Mouse (Mus musculus) adrenal gland, adult 18-20 months (tissue): ENCODE results near the gene Krt88. TPM values are rescaled to one million over a fixed set of nuclear protein-coding genes. Genes with fewer than 3 reads are reported as not detected.

Experiments used
- DNase-seq, 2 experiments: peaks; one replicate each; pipeline ENCODE4 v3.0.0; 2021 to 2022; ENCODE audit warnings: low spot score in 2 of 2
- long read RNA-seq, 2 experiments: library from polyadenylated mRNA; stranded (forward); transcript quantifications; one replicate each; pipeline ENCODE4 v2.0.0; 2021
- total RNA-seq, 2 experiments: library from RNA; stranded (reverse); gene quantifications; 1 replicate in 1 of 2; 2 replicates in 1 of 2; pipeline ENCODE4 v1.2.3; 2021

Gene Krt88
- not detected for total RNA-seq
- long read RNA-seq, experiment 1: 0 reads
- long read RNA-seq, experiment 2: 0 reads

- no peak for DNase-seq
Measured at GRCm38 (mm10) chr15:101447444-101447843, at the start of gene Krt88. Gene Krt88 (plus strand): TSS chr15:101447744.

- no peak for DNase-seq
Measured at GRCm38 (mm10) chr15:101398269-101398668, 49.3 kb upstream of the Krt88 start.

- DNase-seq: no peak
Measured at GRCm38 (mm10) chr15:101410775-101411174, 36.8 kb upstream of the Krt88 start, which contains the start of gene Krt7. Gene Krt7 (plus strand): TSS chr15:101411043.

DNA sequence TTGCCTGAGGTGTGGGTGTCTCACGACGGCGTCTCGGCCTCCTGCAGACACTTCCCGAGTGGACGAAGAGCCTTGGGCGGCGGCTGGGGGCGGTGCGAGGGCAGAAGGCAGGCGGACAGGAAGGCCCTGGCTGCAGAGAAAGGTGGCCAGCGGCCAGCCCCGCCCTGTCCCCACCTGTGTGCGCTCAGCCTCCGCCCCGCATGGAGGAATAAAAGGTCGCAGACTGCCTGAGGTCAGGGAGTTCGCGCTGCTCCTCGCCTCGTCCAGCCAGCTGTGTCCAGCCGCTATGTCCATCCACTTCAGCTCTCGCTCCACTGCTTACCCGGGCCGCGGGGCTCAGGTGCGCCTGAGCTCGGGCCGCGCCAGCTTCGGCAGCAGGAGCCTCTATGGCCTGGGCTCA, 35.4 kb upstream of the Krt88 start:
- no peak for DNase-seq

- no peak for DNase-seq
Measured at GRCm38 (mm10) chr15:101413916-101414635, 33.5 kb upstream of the Krt88 start.

GRCm38 (mm10) chr15:101414807-101415565, 32.6 kb upstream of the Krt88 start:
- DNase-seq: no peak

- DNase-seq: no peak
Measured at GRCm38 (mm10) chr15:101418950-101419349, 28.6 kb upstream of the Krt88 start.

DNA sequence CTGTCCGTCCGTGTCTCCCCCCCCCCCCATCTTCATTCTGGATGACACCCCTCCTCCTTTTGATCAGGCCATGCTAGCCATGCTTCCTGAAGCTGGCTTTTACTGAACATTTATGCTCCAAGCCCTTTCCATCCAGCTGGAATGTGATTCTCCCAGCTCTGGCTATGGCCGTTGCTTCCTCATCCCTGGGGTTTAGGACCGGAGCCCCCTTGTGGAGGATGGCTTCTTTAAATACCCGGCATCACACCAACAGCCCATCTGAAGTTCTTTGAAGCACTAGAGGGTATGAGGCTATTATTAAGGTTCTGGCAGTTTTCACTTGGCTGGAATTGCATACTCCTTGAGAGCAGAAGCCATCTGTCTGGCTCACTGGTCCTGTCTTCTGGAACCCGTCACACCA, 26.6 kb upstream of the Krt88 start:
- no peak for DNase-seq

DNA sequence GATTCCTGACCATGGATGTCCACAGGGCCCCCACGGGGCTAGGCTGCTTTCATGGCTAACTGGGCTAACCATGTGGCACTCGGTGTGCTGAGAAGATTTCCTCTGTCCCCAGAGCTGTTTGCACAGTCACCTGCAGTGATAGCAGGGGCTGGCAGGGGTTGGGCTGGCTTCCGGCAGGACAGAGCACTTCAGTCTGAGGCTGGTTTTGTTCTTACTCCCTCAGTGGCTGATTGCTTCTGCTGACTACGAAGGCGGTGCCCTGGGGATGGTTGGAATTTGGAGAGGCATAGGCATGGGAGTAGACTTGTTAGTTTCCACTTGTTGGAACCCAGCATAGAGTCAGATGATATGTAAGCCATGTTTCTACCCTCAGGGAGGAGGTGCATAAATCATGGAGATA, 22.6 kb upstream of the Krt88 start:
- no peak for DNase-seq

GRCm38 (mm10) chr15:101436611-101437010, 10.9 kb upstream of the Krt88 start:
- no peak for DNase-seq

DNA sequence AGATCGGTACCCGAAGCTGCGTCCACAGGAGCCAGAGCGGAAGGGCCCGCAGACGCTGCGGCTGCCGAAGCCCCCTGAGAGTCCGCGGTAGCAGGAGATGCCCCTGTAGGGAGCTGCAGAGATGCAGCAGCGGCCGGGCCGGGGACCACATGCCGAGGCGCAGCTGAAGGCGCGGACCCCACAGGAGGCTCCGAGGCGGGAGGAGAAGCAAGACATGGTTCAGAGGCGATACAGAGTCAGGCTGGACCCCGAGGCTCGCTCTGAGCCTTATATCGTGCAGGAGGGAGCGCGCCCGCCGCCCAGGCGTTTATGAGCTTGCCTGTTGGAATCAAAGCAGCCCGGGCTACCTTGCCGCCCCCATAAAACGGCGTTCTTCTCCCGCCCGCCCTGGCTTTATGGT, 9.0 kb upstream of the Krt88 start, which contains the start of gene Krt87:
Gene Krt87, minus strand, starts transcription at position 250 of the 400 bp plus-strand sequence.
- DNase-seq: no peak

GRCm38 (mm10) chr15:101440837-101441236, 6.7 kb upstream of the Krt88 start:
- DNase-seq: no peak

- no peak for DNase-seq
Measured at GRCm38 (mm10) chr15:101446572-101446971, 972 bp upstream of the Krt88 start.

- DNase-seq: peak; percentile 79 to 82
Measured at GRCm38 (mm10) chr15:101453093-101453736, 5.7 kb downstream of the Krt88 start.

DNA sequence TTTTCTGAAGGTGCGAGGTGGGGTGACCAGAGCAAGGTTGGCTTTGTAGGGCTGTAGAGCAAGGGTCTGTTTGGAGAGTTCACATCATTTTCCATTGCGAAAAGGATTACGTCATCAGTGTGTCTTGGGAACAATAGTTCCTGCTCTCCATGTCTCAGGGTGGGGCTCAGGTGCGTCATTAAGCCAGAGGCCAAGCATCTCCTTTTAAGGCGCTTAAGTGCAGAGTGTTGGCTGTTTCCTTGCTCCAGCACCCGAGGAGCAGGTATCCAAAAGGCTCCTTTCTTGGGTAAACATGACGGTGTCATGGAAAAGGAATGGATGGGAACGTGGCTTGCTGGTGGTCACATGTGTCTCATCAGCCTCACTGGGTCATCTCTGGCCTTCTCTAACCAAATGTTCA, 7.2 kb downstream of the Krt88 start:
- no peak for DNase-seq

DNA sequence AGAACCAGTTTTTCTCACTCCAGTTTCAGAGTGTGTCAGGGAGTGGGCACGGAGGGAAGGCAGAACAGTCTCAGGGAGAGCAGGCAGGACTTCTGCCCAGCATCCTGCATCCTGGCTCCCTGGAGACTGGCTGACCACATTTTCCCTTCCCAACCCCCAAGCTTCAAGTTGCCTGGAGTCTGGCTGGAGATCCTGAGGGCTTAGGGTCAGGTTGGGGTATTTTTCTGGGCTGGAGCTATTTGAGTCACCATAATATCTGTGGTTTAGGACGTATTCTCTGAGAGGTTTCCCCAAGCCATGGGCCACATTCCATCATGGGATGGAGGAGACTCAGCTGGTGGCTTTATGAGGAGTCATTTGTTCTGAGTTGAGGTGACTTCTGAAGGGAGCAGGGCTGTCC, 7.7 kb downstream of the Krt88 start:
- DNase-seq: no peak

- no peak for DNase-seq
Measured at GRCm38 (mm10) chr15:101455891-101456290, 8.3 kb downstream of the Krt88 start.

- DNase-seq: no peak
Measured at GRCm38 (mm10) chr15:101458361-101458930, 10.9 kb downstream of the Krt88 start.

DNA sequence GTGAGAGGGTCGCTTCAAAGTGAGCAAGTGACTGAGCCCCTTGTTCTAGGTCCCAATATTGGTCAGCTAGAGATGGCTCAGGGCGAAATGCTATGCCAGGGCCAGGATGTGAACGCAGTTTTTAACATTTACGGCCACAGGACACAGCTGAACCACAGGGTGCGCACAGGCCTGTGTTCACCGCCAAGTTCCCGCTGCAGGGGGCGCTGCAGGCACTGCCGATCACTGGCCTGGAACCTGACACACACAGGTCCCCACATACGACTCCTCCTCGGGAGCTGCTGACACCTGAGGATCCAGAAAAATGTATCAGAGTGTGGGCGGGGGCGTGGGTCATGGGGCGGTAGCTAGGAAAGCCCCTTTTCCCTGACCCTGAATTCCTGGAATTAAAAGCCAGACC, 11.7 kb downstream of the Krt88 start:
- no peak for DNase-seq

GRCm38 (mm10) chr15:101463651-101464050, 16.1 kb downstream of the Krt88 start, which contains the start of gene Krt81:
Gene Krt81 (minus strand): TSS chr15:101463751.
- DNase-seq: no peak

GRCm38 (mm10) chr15:101469093-101469492, 21.5 kb downstream of the Krt88 start:
- DNase-seq: no peak
